Mouse (Mus musculus) kidney, embryonic 14.5 days (tissue): ENCODE data around the gene Ube2g2. TPM values are rescaled to one million over a fixed set of nuclear protein-coding genes. Genes with fewer than 3 reads are reported as not detected.
"Not testable (repeated sequence)": the region's sequence is repeated elsewhere in the genome, so short reads cannot be mapped to it uniquely, and the experiment has no call there.

Experiments
- ATAC-seq: fragments of 200-750 bp; cut with Nextera tagmentation; 2 replicates; pipeline ENCODE4 v1.8.0; 2017; ENCODE audit warnings: moderate number of reproducible peaks, mild to moderate bottlenecking, moderate TSS enrichment, moderate library complexity; ENCODE audit not compliant: low FRiP score, low TSS enrichment
- H3K27ac ChIP-seq: fragments of 300-500 bp; sonication (generic); 2 replicates; pipeline ENCODE4 v1.5.1; 2014; ENCODE audit warnings: low read depth, mild to moderate bottlenecking, low read length, moderate library complexity, mixed read lengths
- H3K27me3 ChIP-seq: fragments of 300-500 bp; sonication (generic); 2 replicates; pipeline ENCODE4 v1.6.1; 2014; ENCODE audit warnings: mild to moderate bottlenecking, low read length; ENCODE audit not compliant: control insufficient read depth, insufficient read depth
- H3K36me3 ChIP-seq: fragments of 300-500 bp; sonication (generic); 2 replicates; pipeline ENCODE4 v1.6.1; 2014; ENCODE audit warnings: low read length, mixed read lengths; ENCODE audit not compliant: control insufficient read depth, insufficient read depth
- H3K4me1 ChIP-seq: fragments of 300-500 bp; sonication (generic); 2 replicates; pipeline ENCODE4 v1.6.1; 2014; ENCODE audit warnings: low read length, mixed read lengths; ENCODE audit not compliant: control insufficient read depth, insufficient read depth
- H3K4me2 ChIP-seq: fragments of 300-500 bp; sonication (generic); replicated peaks from 2 replicates; pipeline ENCODE4 v1.6.1; 2014; ENCODE audit warnings: low read depth, mild to moderate bottlenecking, low read length
- H3K4me3 ChIP-seq: fragments of 300-500 bp; sonication (generic); 2 replicates; pipeline ENCODE4 v1.5.1; 2014; ENCODE audit warnings: mild to moderate bottlenecking, low read length
- H3K9ac ChIP-seq: fragments of 300-500 bp; sonication (generic); 2 replicates; pipeline ENCODE4 v1.6.1; 2014; ENCODE audit warnings: low read depth, mild to moderate bottlenecking, low read length, moderate library complexity
- H3K9me3 ChIP-seq: fragments of 300-500 bp; sonication (generic); 2 replicates; pipeline ENCODE4 v1.6.1; 2016; ENCODE audit warnings: low read length; ENCODE audit not compliant: control insufficient read depth
- whole genome bisulfite sequencing: fragments of 180-500 bp; shearing (Covaris S2); extraction: QIAGEN DNeasy Blood & Tissue Kit; methylation state at CpG from one replicate; pipeline ENCODE4 v1.1.7; 2014; 5-methylcytosine and 5-hydroxymethylcytosine counted together
- polyA plus RNA-seq: library from polyadenylated mRNA; unstranded; fragments of >200 nt; fragmentation: Nextera tagmentation; extraction: Ambion mirVana; gene quantifications from 2 replicates; pipeline ENCODE4 v1.2.1, GENCODE M21; 2014

The Ube2g2 gene
- polyA plus RNA-seq, 1 experiment from 2014 or later: 51.8 TPM

DNA sequence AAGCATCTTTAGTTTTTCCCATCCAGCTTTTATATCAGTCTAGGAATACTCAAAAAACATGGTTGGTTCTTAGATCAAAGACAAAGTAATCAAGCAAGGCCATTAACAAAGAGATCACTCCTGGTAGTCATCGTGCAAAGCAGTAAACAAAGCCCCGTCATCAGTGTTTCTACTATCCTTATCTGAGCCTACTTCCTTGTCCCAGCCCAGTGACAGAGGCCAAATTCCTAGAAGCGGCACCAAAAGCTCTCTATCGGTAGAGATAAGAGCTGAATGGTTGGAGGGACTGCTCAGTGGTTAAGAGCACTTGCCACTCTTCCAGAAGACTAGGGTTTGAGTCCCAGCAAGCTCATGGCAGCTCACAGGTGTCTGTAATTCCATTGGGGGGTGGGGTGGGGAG lies 49.4 kb downstream of the Ube2g2 start:
- WGBS: 74% methylated on average over 4 of the region's 4 CpGs
- ATAC-seq: no peak

DNA sequence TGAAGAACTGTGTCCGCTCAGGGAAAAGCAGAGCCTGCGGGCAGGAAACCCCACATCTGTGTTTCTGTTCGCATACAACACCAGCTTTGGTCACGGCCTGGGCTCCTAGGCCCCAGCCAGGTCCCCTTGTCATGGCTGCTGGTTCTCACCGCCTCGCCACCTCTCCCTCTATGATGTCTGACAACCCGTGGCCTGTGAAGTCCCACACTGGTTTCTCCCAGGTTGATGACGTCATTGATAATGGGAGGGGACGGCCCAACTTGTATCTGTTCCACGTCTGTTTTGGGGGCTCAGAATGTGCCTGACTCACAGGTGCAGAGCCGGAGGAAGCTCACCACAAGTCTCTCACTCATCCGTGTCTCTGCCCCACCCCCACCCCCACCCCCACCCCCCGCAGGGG lies 51.7 kb downstream of the Ube2g2 start:
- no peaks in the 10 kb centered on the region for H3K4me1 ChIP-seq
- no peaks in the 10 kb centered on the region for H3K36me3 ChIP-seq
- H3K4me2 ChIP-seq: no peak overlapping the region
- H3K9ac ChIP-seq: no peak overlapping the region
- no peak overlapping the region for H3K4me3 ChIP-seq
- no peaks in the 10 kb centered on the region for H3K9me3 ChIP-seq
- WGBS: 52% methylated on average over 13 of the region's 13 CpGs
- H3K27me3 ChIP-seq: peaks cover 31% of the 10 kb centered on the region
- no peak for ATAC-seq
- H3K27ac ChIP-seq: no peak overlapping the region

More for the DNA sequence above, 49.4 kb downstream of the Ube2g2 start:
- Histone ChIP-seq H3K36me3 (no peaks in the 10 kb centered on the region), H3K9ac (no peak overlapping the region), H3K27me3 (peaks cover 12% of the 10 kb centered on the region), H3K4me1 (no peaks in the 10 kb centered on the region), H3K4me2 (no peak overlapping the region), H3K27ac (no peak overlapping the region), H3K9me3 (no peaks in the 10 kb centered on the region), H3K4me3 (no peak overlapping the region)

- Histone ChIP-seq H3K4me2 (peak overlapping the region; percentile 43), H3K36me3 (no peaks in the 10 kb centered on the region), H3K9ac (no peak overlapping the region), H3K4me3 (peak overlapping the region; percentile 28), H3K9me3 (no peaks in the 10 kb centered on the region), H3K27ac (no peak overlapping the region), H3K4me1 (no peaks in the 10 kb centered on the region), H3K27me3 (peaks cover 37% of the 10 kb centered on the region)
- under 1% methylated on average over 35 of the region's 35 CpGs for WGBS
- no peak for ATAC-seq
Observed at GRCm38 (mm10) chr10:77677562-77677961, 55.5 kb downstream of the Ube2g2 start.

DNA sequence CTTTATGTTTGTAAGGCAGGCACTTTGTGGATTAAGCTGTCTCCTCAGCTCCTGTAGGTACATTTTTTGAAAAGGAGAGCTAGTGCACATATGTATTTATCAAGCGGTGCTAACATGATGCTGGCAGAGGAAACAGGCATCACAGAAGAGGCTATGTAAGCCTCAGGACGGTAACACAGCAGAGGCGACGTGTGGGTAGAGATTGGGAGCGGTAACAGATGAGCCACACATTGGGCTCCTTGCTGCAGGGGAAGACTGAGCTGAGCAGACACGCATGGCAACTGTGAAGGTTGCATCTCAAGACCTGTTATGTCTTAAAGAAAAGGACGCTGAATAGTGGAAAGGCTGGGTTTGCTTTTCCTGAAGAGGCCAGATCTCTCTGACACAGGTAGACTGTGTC lies 60.9 kb downstream of the Ube2g2 start:
- peaks cover 49% of the 10 kb centered on the region for H3K27me3 ChIP-seq
- no peaks in the 10 kb centered on the region for H3K4me1 ChIP-seq

GRCm38 (mm10) chr10:77684181-77684580 lies 62.1 kb downstream of the Ube2g2 start:
- no peak overlapping the region for H3K4me3 ChIP-seq
- H3K9me3 ChIP-seq: no peaks in the 10 kb centered on the region
- WGBS: 37% methylated on average over 8 of the region's 8 CpGs
- H3K4me2 ChIP-seq: no peak overlapping the region
- H3K27ac ChIP-seq: no peak overlapping the region
- H3K27me3 ChIP-seq: peaks cover 40% of the 10 kb centered on the region
- no peaks in the 10 kb centered on the region for H3K36me3 ChIP-seq
- H3K9ac ChIP-seq: no peak overlapping the region
- H3K4me1 ChIP-seq: no peaks in the 10 kb centered on the region
- ATAC-seq: no peak

More for the DNA sequence above, 60.9 kb downstream of the Ube2g2 start:
- 82% methylated on average over 7 of the region's 7 CpGs for WGBS
- ATAC-seq: no peak
- Histone ChIP-seq H3K4me2 (no peak overlapping the region), H3K9me3 (no peaks in the 10 kb centered on the region), H3K27ac (no peak overlapping the region), H3K9ac (no peak overlapping the region), H3K36me3 (no peaks in the 10 kb centered on the region), H3K4me3 (no peak overlapping the region)

DNA sequence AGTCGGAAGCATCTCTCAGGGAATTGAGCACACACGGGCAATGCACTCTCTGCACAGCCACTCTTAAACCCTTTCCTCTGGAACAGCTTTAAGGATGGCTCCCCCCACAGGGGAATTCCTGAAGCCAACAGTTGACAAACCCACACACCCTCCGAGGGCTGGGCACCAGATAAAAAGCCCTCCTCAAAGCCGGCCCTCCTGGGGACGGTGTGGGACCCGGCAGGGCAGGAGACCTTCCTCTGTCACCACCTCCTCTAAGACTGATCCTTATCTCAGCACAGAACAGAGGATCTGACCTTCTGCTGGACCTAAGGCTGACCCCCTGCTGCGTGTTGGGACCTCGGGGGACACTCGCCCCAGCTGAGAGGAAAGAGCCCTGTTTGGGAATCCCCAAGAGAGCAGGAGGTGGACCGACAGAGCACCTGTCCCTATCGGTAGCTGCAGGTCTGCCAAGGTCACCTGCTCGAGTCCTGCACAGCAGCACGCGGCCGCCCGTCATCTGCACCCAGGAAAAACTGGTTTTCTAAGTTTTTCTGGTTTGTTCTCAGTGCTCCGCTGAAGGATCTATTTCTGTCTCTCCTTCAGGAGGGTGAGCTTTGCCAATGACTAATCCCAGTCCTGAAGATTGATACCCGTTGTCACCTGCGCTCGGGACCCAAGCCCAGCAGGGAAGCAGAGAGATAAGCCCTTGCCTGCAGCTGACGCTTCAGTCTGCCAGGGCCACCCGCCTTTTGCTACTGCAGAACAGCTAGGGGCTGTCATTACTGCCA lies 64.0 kb downstream of the Ube2g2 start, which contains the start of gene Tspear:
Tspear (plus strand) TSS at position 675 of the 770 bp plus-strand sequence.
- H3K27ac ChIP-seq: no peak within 1 kb of the TSS

GRCm38 (mm10) chr10:77687021-77687420 lies 64.9 kb downstream of the Ube2g2 start:
- Histone ChIP-seq H3K4me2 (no peak overlapping the region), H3K4me3 (no peak overlapping the region), H3K4me1 (no peaks in the 10 kb centered on the region), H3K9ac (no peak overlapping the region), H3K27ac (no peak overlapping the region), H3K9me3 (no peaks in the 10 kb centered on the region), H3K27me3 (peaks cover 38% of the 10 kb centered on the region), H3K36me3 (no peaks in the 10 kb centered on the region)
- WGBS: 11% methylated on average over 10 of the region's 10 CpGs
- ATAC-seq: no peak; the same call in 1 of the 2 replicates

More for the DNA sequence above, 64.0 kb downstream of the Ube2g2 start, which contains the start of gene Tspear:
- peaks cover 38% of the 10 kb centered on the region for H3K27me3 ChIP-seq
- no peak within 1 kb of the TSS for H3K9ac ChIP-seq
- ATAC-seq: no peak
- H3K36me3 ChIP-seq: no peaks in the 10 kb centered on the region
- no peaks in the 10 kb centered on the region for H3K9me3 ChIP-seq
- no peaks in the 10 kb centered on the region for H3K4me1 ChIP-seq
- no peak within 1 kb of the TSS for H3K4me2 ChIP-seq
- 6% methylated on average over 22 of the region's 22 CpGs for WGBS
- no peak within 1 kb of the TSS for H3K4me3 ChIP-seq

DNA sequence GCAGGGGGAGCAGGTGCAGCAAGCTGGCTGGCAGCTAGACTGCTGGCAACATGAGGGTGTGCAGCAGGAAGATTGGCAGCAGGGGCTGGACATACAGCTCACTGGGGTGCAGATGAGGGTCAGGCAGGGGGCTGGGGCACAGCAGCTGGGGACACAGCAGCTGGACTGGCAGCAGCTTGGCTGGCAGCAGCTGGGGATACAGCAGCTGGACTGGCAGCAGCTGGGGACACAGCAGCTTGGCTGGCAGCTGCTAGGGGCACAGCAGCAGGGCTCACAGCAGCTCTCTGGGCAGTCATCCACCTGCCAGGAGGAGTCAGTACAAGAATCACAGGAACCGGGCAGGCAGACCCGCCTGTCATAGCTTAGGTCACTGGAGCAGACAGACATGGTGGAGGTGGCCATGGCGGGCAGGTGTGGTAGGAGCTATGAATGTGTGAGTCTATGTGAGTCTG lies 68.3 kb downstream of the Ube2g2 start, which contains the start of gene Gm19402:
Gm19402 (minus strand) TSS at position 402 of the 452 bp plus-strand sequence.
- H3K4me1 ChIP-seq, H3K4me3 ChIP-seq, H3K9me3 ChIP-seq, H3K4me2 ChIP-seq, H3K36me3 ChIP-seq, H3K9ac ChIP-seq, ATAC-seq, H3K27ac ChIP-seq: not testable (repeated sequence)
- peaks cover 21% of the 10 kb centered on the region for H3K27me3 ChIP-seq
- 81% methylated on average over 3 of the region's 3 CpGs for WGBS
